Mouse (Mus musculus): ENCODE measurements around the gene Scp2.

GRCm38 (mm10) chr4:108068081-108068480 is 76.7 kb downstream of the Scp2 start:
- TF ChIP-seq CTCF (IDR thresholded peaks at IDR 0.05; ENCODE audit: extremely low read depth, insufficient read depth, low read length) (no peak), POLR2A (IDR thresholded peaks at IDR 0.05; ENCODE audit: extremely low read depth, insufficient read depth, low read length) (no peak)

All from cortical plate, adult 2 months (tissue).